Mouse (Mus musculus): ENCODE measurements around the gene Bpifa2. TPM values are rescaled to one million over a fixed set of nuclear protein-coding genes. Genes with fewer than 3 reads are reported as not detected.
"Not testable (repeated sequence)": the region's sequence is repeated elsewhere in the genome, so short reads cannot be mapped to it uniquely, and the experiment has no call there.

The Bpifa2 gene
- polyA plus RNA-seq, 1 experiment from 2014 or later, result not detected

- Histone ChIP-seq H3K4me3 (ENCODE audit: low read depth, low read length) (no peak overlapping the region), H3K9ac (replicated peaks) (no peak overlapping the region), H3K27ac (ENCODE audit: low read depth) (no peak overlapping the region), H3K9me3 (ENCODE audit: low read length) (no peaks in the 10 kb centered on the region), H3K4me2 (ENCODE audit: low read depth, low read length) (no peak overlapping the region), H3K27me3 (ENCODE audit: insufficient read depth, low read length) (no peaks in the 10 kb centered on the region), H3K36me3 (replicated peaks; ENCODE audit: insufficient read depth, low read length) (no peaks in the 10 kb centered on the region), H3K4me1 (ENCODE audit: insufficient read depth) (no peaks in the 10 kb centered on the region)
- no peak for ATAC-seq
- no peak for DNase-seq
- 50% methylated on average over 1 of the region's 1 CpGs for WGBS (ENCODE audit: insufficient replicate concordance)
- TF ChIP-seq CTCF (IDR thresholded peaks at IDR 0.05; ENCODE audit: low read depth), result no peak
Measured at GRCm38 (mm10) chr2:154017990-154018389, 9.9 kb downstream of the Bpifa2 start.

DNA sequence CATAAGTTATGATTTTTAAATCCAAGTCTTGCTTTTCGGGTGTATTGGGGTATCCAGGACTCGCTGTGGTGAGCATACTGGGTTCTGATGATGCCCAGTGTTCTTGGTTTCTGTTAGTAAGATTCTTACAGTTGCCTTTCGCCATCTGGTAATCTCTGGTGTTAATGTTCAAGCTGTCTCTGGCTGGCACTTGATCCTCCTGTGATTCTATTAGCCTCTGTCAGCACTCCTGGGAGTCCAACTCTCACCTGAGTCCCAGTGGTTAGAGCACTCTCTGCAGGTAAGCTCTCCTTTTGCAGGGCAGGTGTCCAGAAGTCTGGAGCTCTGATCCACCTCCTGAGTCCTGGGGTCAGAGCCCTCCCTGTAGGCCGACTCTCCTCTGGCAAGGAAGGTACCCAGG, 16.6 kb downstream of the Bpifa2 start:
- ATAC-seq; H3K27ac ChIP-seq (ENCODE audit: low read depth); H3K27me3 ChIP-seq (ENCODE audit: insufficient read depth, low read length); H3K9me3 ChIP-seq (ENCODE audit: low read length); H3K4me1 ChIP-seq (ENCODE audit: insufficient read depth); H3K4me3 ChIP-seq (ENCODE audit: low read depth, low read length); DNase-seq; H3K4me2 ChIP-seq (ENCODE audit: low read depth, low read length); H3K36me3 ChIP-seq (replicated peaks; ENCODE audit: insufficient read depth, low read length); H3K9ac ChIP-seq (replicated peaks): not testable (repeated sequence)
- WGBS (ENCODE audit: insufficient replicate concordance), result 77% methylated on average over 4 of the region's 4 CpGs

DNA sequence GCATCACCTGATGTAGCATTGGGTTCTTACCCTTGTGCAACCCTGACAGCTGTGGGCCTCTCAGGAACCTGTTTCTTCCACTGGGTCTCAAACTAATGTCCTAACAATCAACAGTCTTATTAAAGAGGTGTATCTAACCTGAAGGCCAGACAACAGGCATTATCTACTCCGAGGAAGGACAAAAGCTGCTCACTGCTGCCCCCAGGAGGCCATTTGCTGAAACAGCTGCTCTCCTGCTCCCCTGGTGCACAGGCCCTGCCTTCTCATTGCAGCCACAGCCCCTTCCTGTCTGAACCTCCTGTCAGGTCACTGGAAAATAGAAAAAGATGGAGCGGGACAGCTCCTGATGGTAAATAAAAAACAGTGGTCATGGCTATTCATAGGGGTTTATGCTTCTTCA, 30.9 kb downstream of the Bpifa2 start:
- peak; percentile 68 for TF ChIP-seq CTCF (IDR thresholded peaks at IDR 0.05; ENCODE audit: low read depth)
- no peak for TF ChIP-seq EP300 (IDR thresholded peaks at IDR 0.05; ENCODE audit: low read depth)
- ATAC-seq (no peak), DNase-seq (peak; percentile 52)
- Histone ChIP-seq H3K4me2 (ENCODE audit: low read depth, low read length) (no peak overlapping the region), H3K9me3 (ENCODE audit: low read length) (no peaks in the 10 kb centered on the region), H3K27ac (ENCODE audit: low read depth) (no peak overlapping the region), H3K4me1 (ENCODE audit: insufficient read depth) (no peaks in the 10 kb centered on the region), H3K9ac (replicated peaks) (no peak overlapping the region), H3K36me3 (replicated peaks; ENCODE audit: insufficient read depth, low read length) (no peaks in the 10 kb centered on the region), H3K27me3 (ENCODE audit: insufficient read depth, low read length) (no peaks in the 10 kb centered on the region), H3K4me3 (ENCODE audit: low read depth, low read length) (no peak overlapping the region)
- WGBS (ENCODE audit: insufficient replicate concordance), result 47% methylated on average over 2 of the region's 2 CpGs

GRCm38 (mm10) chr2:154044743-154045142, 36.7 kb downstream of the Bpifa2 start:
- H3K9ac ChIP-seq (replicated peaks), result no peak overlapping the region
- no peaks in the 10 kb centered on the region for H3K36me3 ChIP-seq (replicated peaks; ENCODE audit: insufficient read depth, low read length)
- no peaks in the 10 kb centered on the region for H3K27me3 ChIP-seq (ENCODE audit: insufficient read depth, low read length)
- WGBS (ENCODE audit: insufficient replicate concordance), result 57% methylated on average over 3 of the region's 3 CpGs
- TF ChIP-seq CTCF (IDR thresholded peaks at IDR 0.05; ENCODE audit: low read depth), result no peak
- TF ChIP-seq EP300 (IDR thresholded peaks at IDR 0.05; ENCODE audit: low read depth), result no peak
- DNase-seq, result no peak
- H3K4me1 ChIP-seq (ENCODE audit: insufficient read depth), result no peaks in the 10 kb centered on the region
- H3K27ac ChIP-seq (ENCODE audit: low read depth), result no peak overlapping the region
- H3K9me3 ChIP-seq (ENCODE audit: low read length), result no peaks in the 10 kb centered on the region
- H3K4me2 ChIP-seq (ENCODE audit: low read depth, low read length), result no peak overlapping the region
- no peak for ATAC-seq
- no peak overlapping the region for H3K4me3 ChIP-seq (ENCODE audit: low read depth, low read length)

GRCm38 (mm10) chr2:154058690-154059089, 50.6 kb downstream of the Bpifa2 start:
- Histone ChIP-seq H3K9ac (replicated peaks) (no peak overlapping the region), H3K9me3 (ENCODE audit: low read length) (no peaks in the 10 kb centered on the region), H3K4me1 (ENCODE audit: insufficient read depth) (no peaks in the 10 kb centered on the region), H3K4me3 (ENCODE audit: low read depth, low read length) (no peak overlapping the region), H3K27ac (ENCODE audit: low read depth) (no peak overlapping the region), H3K4me2 (ENCODE audit: low read depth, low read length) (no peak overlapping the region), H3K36me3 (replicated peaks; ENCODE audit: insufficient read depth, low read length) (no peaks in the 10 kb centered on the region), H3K27me3 (ENCODE audit: insufficient read depth, low read length) (no peaks in the 10 kb centered on the region)
- DNase-seq (no peak), ATAC-seq (no peak)
- WGBS (ENCODE audit: insufficient replicate concordance), result 54% methylated on average over 2 of the region's 2 CpGs
- TF ChIP-seq CTCF (IDR thresholded peaks at IDR 0.05; ENCODE audit: low read depth), result no peak
- TF ChIP-seq EP300 (IDR thresholded peaks at IDR 0.05; ENCODE audit: low read depth), result no peak

Other genes with a start within 250 kb of the Bpifa2 start
- 0.04 TPM in 1 of 2 replicates, not detected in the other for gene Efcab8, start 228.3 kb upstream of the Bpifa2 start, polyA plus RNA-seq (2015; fragmentation: Nextera tagmentation; extraction: Ambion mirVana)
- not detected in 2 replicates for gene Sun5, start 137.2 kb upstream of the Bpifa2 start, polyA plus RNA-seq (2015; fragmentation: Nextera tagmentation; extraction: Ambion mirVana)
- gene Bpifb2, start 133.2 kb upstream of the Bpifa2 start, polyA plus RNA-seq (2015; fragmentation: Nextera tagmentation; extraction: Ambion mirVana), result not detected in 2 replicates
- gene Bpifb6, start 107.9 kb upstream of the Bpifa2 start, polyA plus RNA-seq (2015; fragmentation: Nextera tagmentation; extraction: Ambion mirVana), result not detected in 2 replicates
- gene Bpifb3, start 90.0 kb upstream of the Bpifa2 start, polyA plus RNA-seq (2015; fragmentation: Nextera tagmentation; extraction: Ambion mirVana), result 0.08 TPM in 1 of 2 replicates, not detected in the other
- not detected in 2 replicates for gene Bpifb4, start 70.1 kb upstream of the Bpifa2 start, polyA plus RNA-seq (2015; fragmentation: Nextera tagmentation; extraction: Ambion mirVana)
- gene Bpifa6, start 33.3 kb upstream of the Bpifa2 start, polyA plus RNA-seq (2015; fragmentation: Nextera tagmentation; extraction: Ambion mirVana), result not detected in 2 replicates
- gene Bpifa3, start 122.1 kb downstream of the Bpifa2 start, polyA plus RNA-seq (2015; fragmentation: Nextera tagmentation; extraction: Ambion mirVana), result not detected in 2 replicates
- 0.13 TPM in 1 of 2 replicates, not detected in the other for gene Bpifa1, start 134.6 kb downstream of the Bpifa2 start, polyA plus RNA-seq (2015; fragmentation: Nextera tagmentation; extraction: Ambion mirVana)
- gene Bpifa5, start 154.3 kb downstream of the Bpifa2 start, polyA plus RNA-seq (2015; fragmentation: Nextera tagmentation; extraction: Ambion mirVana), result not detected in 2 replicates
- 0.16 and 0.27 TPM in 2 replicates for gene Bpifb1, start 182.6 kb downstream of the Bpifa2 start, polyA plus RNA-seq (2015; fragmentation: Nextera tagmentation; extraction: Ambion mirVana)
- not detected in 2 replicates for gene Bpifb5, start 215.5 kb downstream of the Bpifa2 start, polyA plus RNA-seq (2015; fragmentation: Nextera tagmentation; extraction: Ambion mirVana)
- not detected in 2 replicates for gene Bpifb9a, start 249.6 kb downstream of the Bpifa2 start, polyA plus RNA-seq (2015; fragmentation: Nextera tagmentation; extraction: Ambion mirVana)